Mouse (Mus musculus): ENCODE data around the gene Gm28051. TPM values are rescaled to one million over a fixed set of nuclear protein-coding genes. Genes with fewer than 3 reads are reported as not detected.

The Gm28051 gene
- total and polyA plus RNA-seq, 3 experiments: not detected

DNA sequence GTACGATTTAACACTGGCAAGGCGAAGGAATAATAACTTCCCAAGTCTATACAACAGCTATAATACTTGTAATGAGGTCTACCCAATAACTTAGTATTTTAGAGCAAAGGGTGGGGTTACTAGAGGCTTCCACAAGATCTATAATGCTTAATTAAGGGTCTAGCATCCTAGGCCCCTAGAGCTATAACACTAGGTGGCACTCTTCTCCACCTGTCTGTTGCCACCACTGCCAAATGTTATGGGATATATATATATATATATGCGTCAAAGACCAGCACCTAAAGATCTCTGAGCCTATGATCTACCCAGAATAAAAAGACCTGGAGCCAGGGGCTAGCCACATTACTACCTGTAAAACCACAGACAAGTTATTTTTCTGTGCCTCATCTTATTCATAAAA is 17.3 kb downstream of the Gm28051 start:
- no peaks in the 10 kb centered on the region for H3K9me3 ChIP-seq (replicated peaks; ENCODE audit: insufficient read depth, low read length)
- no peaks in the 10 kb centered on the region for H3K27me3 ChIP-seq (ENCODE audit: control insufficient read depth in 1 of 2, insufficient read depth in 2 of 2, low read length in 2 of 2)
- no peak overlapping the region for H3K9ac ChIP-seq (ENCODE audit: control insufficient read depth, low read depth, low read length, poor library complexity, severe bottlenecking)
- peaks cover 0 to 16% of the 10 kb centered on the region in 2 experiments; a peak in 2 of 4 replicates for H3K36me3 ChIP-seq (ENCODE audit: control insufficient read depth in 1 of 2, insufficient read depth in 2 of 2, low read length in 2 of 2)
- peaks cover 14% of the 10 kb centered on the region for H3K79me2 ChIP-seq (ENCODE audit: control insufficient read depth, insufficient read depth, low read length, poor library complexity)
- peaks cover 5 to 13% of the 10 kb centered on the region in 2 experiments for H3K4me1 ChIP-seq (ENCODE audit: control insufficient read depth in 1 of 2, insufficient read depth in 2 of 2, low read length in 2 of 2)
- no peak overlapping the region for H3K27ac ChIP-seq (ENCODE audit: control insufficient read depth, low read depth, low read length)
- no peak for TF ChIP-seq POLR2AphosphoS2 (IDR thresholded peaks at IDR 0.05; ENCODE audit: low read length)
- peak; percentile 79 for TF ChIP-seq ZC3H11A (IDR thresholded peaks at IDR 0.05; ENCODE audit: low read depth, low read length)
- peak; percentile 49 to 76 (median 55) for TF ChIP-seq CTCF (IDR thresholded peaks at IDR 0.05 in 2 of 3, conservative IDR thresholded peaks at IDR 0.05 in 1 of 3; ENCODE audit: control insufficient read depth in 1 of 3, insufficient read depth in 1 of 3, low read depth in 2 of 3, low read length in 3 of 3, poor library complexity in 1 of 3, severe bottlenecking in 1 of 3)
- peak; percentile 78 for TF ChIP-seq SMC3 (IDR thresholded peaks at IDR 0.05; ENCODE audit: low read depth, low read length)
- TF ChIP-seq RAD21 (IDR thresholded peaks at IDR 0.05; ENCODE audit: low read depth, low read length): peak; percentile 78
- TF ChIP-seq ZMIZ1 (IDR thresholded peaks at IDR 0.05; ENCODE audit: low read depth, low read length): no peak
- no peak for TF ChIP-seq ETS1 (IDR thresholded peaks at IDR 0.05; ENCODE audit: low read depth, low read length)
- peak; percentile 35; the same call in 1 of the 2 replicates for TF ChIP-seq SIN3A (IDR thresholded peaks at IDR 0.05; ENCODE audit: low read length)
- no peak overlapping the region for H3K4me3 ChIP-seq (ENCODE audit: control insufficient read depth in 1 of 2, insufficient read depth in 1 of 2, low read depth in 2 of 2, low read length in 2 of 2)
- peak; percentile 60 for DNase-seq (ENCODE audit: low read depth, low spot score)

DNA sequence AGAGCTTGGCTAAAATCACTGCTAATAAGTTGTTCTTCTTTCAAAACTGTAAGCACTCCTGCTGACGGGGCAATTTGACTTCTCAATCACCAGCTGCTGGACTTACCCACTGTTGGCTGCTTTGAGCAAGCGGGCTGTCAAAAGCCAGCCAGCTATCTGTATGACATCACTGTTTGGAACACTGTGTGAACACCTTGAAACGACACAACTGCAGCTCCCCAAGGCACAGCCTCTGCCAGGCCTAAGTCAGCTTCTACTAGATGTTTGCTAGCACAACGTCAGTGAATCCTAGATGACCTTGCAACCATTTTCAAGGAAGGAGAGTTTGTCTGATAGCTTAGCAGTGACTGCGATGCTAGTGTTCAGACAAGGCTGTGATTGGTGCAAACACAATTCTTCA is 18.5 kb downstream of the Gm28051 start:
- Histone ChIP-seq H3K79me2 (ENCODE audit: control insufficient read depth, insufficient read depth, low read length, poor library complexity) (peaks cover 10% of the 10 kb centered on the region), H3K36me3 (ENCODE audit: control insufficient read depth in 1 of 2, insufficient read depth in 2 of 2, low read length in 2 of 2) (peaks cover 0 to 12% of the 10 kb centered on the region in 2 experiments; a peak in 2 of 4 replicates), H3K9me3 (replicated peaks; ENCODE audit: insufficient read depth, low read length) (no peaks in the 10 kb centered on the region), H3K27me3 (ENCODE audit: control insufficient read depth in 1 of 2, insufficient read depth in 2 of 2, low read length in 2 of 2) (no peaks in the 10 kb centered on the region), H3K4me1 (ENCODE audit: control insufficient read depth in 1 of 2, insufficient read depth in 2 of 2, low read length in 2 of 2) (peaks cover 2 to 7% of the 10 kb centered on the region in 2 experiments; a peak in 2 of 4 replicates), H3K4me3 (ENCODE audit: control insufficient read depth in 1 of 2, insufficient read depth in 1 of 2, low read depth in 2 of 2, low read length in 2 of 2) (no peak overlapping the region), H3K27ac (ENCODE audit: control insufficient read depth, low read depth, low read length) (no peak overlapping the region), H3K9ac (ENCODE audit: control insufficient read depth, low read depth, low read length, poor library complexity, severe bottlenecking) (no peak overlapping the region)
- no peak for TF ChIP-seq MAZ (IDR thresholded peaks at IDR 0.05; ENCODE audit: low read depth, low read length)
- TF ChIP-seq MYB (IDR thresholded peaks at IDR 0.05; ENCODE audit: low read depth, low read length): no peak
- no peak for TF ChIP-seq TCF12 (IDR thresholded peaks at IDR 0.05; ENCODE audit: low read depth, low read length)
- no peak for TF ChIP-seq MEF2A (IDR thresholded peaks at IDR 0.05; ENCODE audit: extremely low read depth, insufficient replicate concordance, low read depth, low read length, poor library complexity, severe bottlenecking)
- TF ChIP-seq EP300 (IDR thresholded peaks at IDR 0.05; ENCODE audit: low read depth in 1 of 2, low read length in 2 of 2): no peak
- TF ChIP-seq KAT2A (conservative IDR thresholded peaks at IDR 0.05; ENCODE audit: low read depth, low read length): no peak
- no peak for TF ChIP-seq POLR2AphosphoS5 (IDR thresholded peaks at IDR 0.05; ENCODE audit: borderline replicate concordance, low read depth, low read length)
- no peak for DNase-seq (ENCODE audit: low read depth, low spot score)
